Comparison of ENCODE assay signal across 10 mouse cellular contexts in genomic region chr17:31705271-31706020, GRCm38 (mm10). TPM values are rescaled to one million over a fixed set of nuclear protein-coding genes. Genes with fewer than 3 reads are reported as not detected.
DNase-seq lines count a peak whose midpoint lies in the region; ATAC-seq and TF ChIP-seq lines count a peak whose summit lies in the region.
"Had no signal": no experiment of that assay in that cellular context is flagged by ENCODE, and none has a peak within 500 bp of the region (broad histone marks: within the 10 kb centered on the region; RNA-seq: fewer than 3 reads in every experiment).

No protein-coding gene starts in this region.

- 68% methylated on average over 20 of the region's 20 CpGs for WGBS in hindbrain, embryonic 13.5 days
- WGBS in hindbrain, embryonic 10.5 days, result 74% methylated on average over 20 of the region's 20 CpGs
- 92% methylated on average over 20 of the region's 20 CpGs for WGBS in thymus, adult 2 months
- WGBS in limb, embryonic 10.5 days, result 70% methylated on average over 20 of the region's 20 CpGs

- H3K4me3 ChIP-seq in hindbrain, embryonic 13.5 days, result no peak overlapping the region
- no peak overlapping the region for H3K4me3 ChIP-seq in hindbrain, embryonic 10.5 days
- no peak overlapping the region for H3K4me3 ChIP-seq in thymus, adult 2 months (ENCODE audit: control insufficient read depth, insufficient read depth, low read length)
- H3K4me3 ChIP-seq in limb, embryonic 10.5 days, result no peak overlapping the region

- TF ChIP-seq CTCF in thymus, adult 2 months (IDR thresholded peaks at IDR 0.05; ENCODE audit: borderline replicate concordance, control insufficient read depth, extremely low read depth, insufficient read depth, low read length, poor library complexity), result no peak

- H3K9ac ChIP-seq in hindbrain, embryonic 13.5 days, result no peak overlapping the region

- peak; percentile 7; the same call in 1 of the 2 replicates for ATAC-seq in hindbrain, embryonic 13.5 days (ENCODE audit: low FRiP score)

- intact Hi-C loops in left cerebral cortex, postnatal 4 days (cut with DNase I), result no loop called here

- 0 out of 2 replicates have a peak, but pooled peaks cover 3% of the 10 kb centered on the region for H3K27me3 ChIP-seq in hindbrain, embryonic 13.5 days
- H3K27me3 ChIP-seq in hindbrain, embryonic 10.5 days (ENCODE audit: insufficient read depth, poor library complexity, severe bottlenecking), result no peaks in the 10 kb centered on the region
- no peaks in the 10 kb centered on the region for H3K27me3 ChIP-seq in thymus, adult 2 months (ENCODE audit: control insufficient read depth, insufficient read depth, low read length)
- H3K27me3 ChIP-seq in limb, embryonic 10.5 days (ENCODE audit: low read depth, poor library complexity, severe bottlenecking), result no peaks in the 10 kb centered on the region

- H3K9me3 ChIP-seq in hindbrain, embryonic 13.5 days, result no peaks in the 10 kb centered on the region
- no peaks in the 10 kb centered on the region for H3K9me3 ChIP-seq in hindbrain, embryonic 10.5 days
- no peaks in the 10 kb centered on the region for H3K9me3 ChIP-seq in limb, embryonic 10.5 days (replicated peaks)

- H3K4me1 ChIP-seq in hindbrain, embryonic 13.5 days (replicated peaks), result peaks cover 9% of the 10 kb centered on the region; the same call in 1 of the 2 replicates
- H3K4me1 ChIP-seq in hindbrain, embryonic 10.5 days (replicated peaks), result peaks cover 8% of the 10 kb centered on the region
- H3K4me1 ChIP-seq in thymus, adult 2 months (replicated peaks; ENCODE audit: control insufficient read depth, insufficient read depth, low read length), result no peaks in the 10 kb centered on the region
- 0 out of 2 replicates have a peak, but pooled peaks cover 1% of the 10 kb centered on the region for H3K4me1 ChIP-seq in limb, embryonic 10.5 days

- H3K4me2 ChIP-seq in hindbrain, embryonic 13.5 days, result no peak overlapping the region

- no peaks in the 10 kb centered on the region for H3K36me3 ChIP-seq in hindbrain, embryonic 13.5 days
- H3K36me3 ChIP-seq in hindbrain, embryonic 10.5 days, result no peaks in the 10 kb centered on the region
- H3K36me3 ChIP-seq in thymus, adult 2 months (ENCODE audit: control insufficient read depth, insufficient read depth, low read length), result no peaks in the 10 kb centered on the region
- H3K36me3 ChIP-seq in limb, embryonic 10.5 days, result no peaks in the 10 kb centered on the region

- H3K27ac ChIP-seq in hindbrain, embryonic 13.5 days, result no peak overlapping the region
- H3K27ac ChIP-seq in hindbrain, embryonic 10.5 days, result no peak overlapping the region
- H3K27ac ChIP-seq in thymus, adult 2 months (ENCODE audit: control insufficient read depth, insufficient read depth, low read length), result no peak overlapping the region
- H3K27ac ChIP-seq in limb, embryonic 10.5 days, result no peak overlapping the region

- no peak for TF ChIP-seq POLR2A in thymus, adult 2 months (IDR thresholded peaks at IDR 0.05; ENCODE audit: control insufficient read depth, extremely low read depth, insufficient read depth, low read length, poor library complexity)

- DNase-seq in hindbrain, embryonic 10.5 days (ENCODE audit: low spot score), result no peak
- peak; percentile 40 to 51 for DNase-seq in adrenal gland, postnatal 36 days
- peak; percentile 85 for DNase-seq in gastrocnemius, adult 18-20 months (ENCODE audit: low spot score)
- DNase-seq in left cerebral cortex, postnatal 4 days, result peak; percentile 95
- DNase-seq in thymus, adult 2 months, result no peak
- DNase-seq in limb, embryonic 10.5 days (ENCODE audit: low spot score), result no peak
- DNase-seq in natural killer cell, adult 2 months (ENCODE audit: low spot score in 2 of 2), result no peak

RNA-seq across cellular contexts. Expression of gene Cryaa, which starts 27.8 kb away (rescaled TPM):
- not detected in 2 replicates for polyA plus RNA-seq in hindbrain, embryonic 13.5 days (2015; fragmentation: Nextera tagmentation; extraction: Ambion mirVana)
- not detected in 2 replicates for polyA plus RNA-seq in hindbrain, embryonic 10.5 days (2016; fragmentation: Nextera tagmentation; extraction: Ambion mirVana)
- total RNA-seq in adrenal gland, postnatal 36 days (2021), result not detected
- not detected for total RNA-seq in gastrocnemius, adult 18-20 months (2021)
- under 1 TPM; 0.36 to 0.38 TPM for total RNA-seq in left cerebral cortex, postnatal 4 days (2021)
- 2.2 and 4.9 TPM in 2 replicates for polyA plus RNA-seq in thymus, adult 2 months (2012; rRNA removed)
- polyA plus RNA-seq in limb, embryonic 10.5 days (2016; fragmentation: Nextera tagmentation; extraction: Ambion mirVana), result not detected in 2 replicates
- total RNA-seq: heart, postnatal 10 days had no signal
- polyA plus RNA-seq: stomach, embryonic 14.5 days had no signal

RNA-seq across cellular contexts. Expression of gene U2af1, which starts 46.8 kb away (rescaled TPM):
- polyA plus RNA-seq in hindbrain, embryonic 13.5 days (2015; fragmentation: Nextera tagmentation; extraction: Ambion mirVana), result 234 and 244 TPM in 2 replicates
- polyA plus RNA-seq in hindbrain, embryonic 10.5 days (2016; fragmentation: Nextera tagmentation; extraction: Ambion mirVana), result 344 and 443 TPM in 2 replicates
- total RNA-seq in adrenal gland, postnatal 36 days (2021), result 100 to 1,000 TPM; 158 to 159 TPM
- 10 to 100 TPM; 62.1 to 62.7 TPM for total RNA-seq in gastrocnemius, adult 18-20 months (2021)
- total RNA-seq in left cerebral cortex, postnatal 4 days (2021), result 100 to 1,000 TPM; 183 to 186 TPM
- 102 and 114 TPM in 2 replicates for polyA plus RNA-seq in thymus, adult 2 months (2012; rRNA removed)
- 473 and 525 TPM in 2 replicates for polyA plus RNA-seq in limb, embryonic 10.5 days (2016; fragmentation: Nextera tagmentation; extraction: Ambion mirVana)

Comparison
In these comparisons a context has a peak if more than half of its experiments do, and no peak if none do; other contexts are left out.
1. DNase-seq: peak in adrenal gland, postnatal 36 days (2 of 2), gastrocnemius, adult 18-20 months (single experiment) and left cerebral cortex, postnatal 4 days (single experiment); none in hindbrain, embryonic 10.5 days (single experiment), thymus, adult 2 months (single experiment), limb, embryonic 10.5 days (single experiment) and natural killer cell, adult 2 months (0 of 2).